Mouse (Mus musculus): ENCODE results near the gene Nxpe3. TPM values are rescaled to one million over a fixed set of nuclear protein-coding genes. Genes with fewer than 3 reads are reported as not detected.
A peak's percentile ranks its signal among the peaks of the same experiment; 100 is the strongest.

The Nxpe3 gene
- total RNA-seq (2012; rRNA removed): 2.5 and 2.7 TPM in 2 replicates
- polyA plus RNA-seq (2012; ENCODE audit: insufficient read depth in 1 of 2, insufficient read length in 2 of 2, low read depth in 1 of 2, low replicate concordance in 2 of 2, missing spikeins in 1 of 2): 1 to 10 TPM in 1 of 2 experiments, not detected in 1; 4.3 TPM

DNA sequence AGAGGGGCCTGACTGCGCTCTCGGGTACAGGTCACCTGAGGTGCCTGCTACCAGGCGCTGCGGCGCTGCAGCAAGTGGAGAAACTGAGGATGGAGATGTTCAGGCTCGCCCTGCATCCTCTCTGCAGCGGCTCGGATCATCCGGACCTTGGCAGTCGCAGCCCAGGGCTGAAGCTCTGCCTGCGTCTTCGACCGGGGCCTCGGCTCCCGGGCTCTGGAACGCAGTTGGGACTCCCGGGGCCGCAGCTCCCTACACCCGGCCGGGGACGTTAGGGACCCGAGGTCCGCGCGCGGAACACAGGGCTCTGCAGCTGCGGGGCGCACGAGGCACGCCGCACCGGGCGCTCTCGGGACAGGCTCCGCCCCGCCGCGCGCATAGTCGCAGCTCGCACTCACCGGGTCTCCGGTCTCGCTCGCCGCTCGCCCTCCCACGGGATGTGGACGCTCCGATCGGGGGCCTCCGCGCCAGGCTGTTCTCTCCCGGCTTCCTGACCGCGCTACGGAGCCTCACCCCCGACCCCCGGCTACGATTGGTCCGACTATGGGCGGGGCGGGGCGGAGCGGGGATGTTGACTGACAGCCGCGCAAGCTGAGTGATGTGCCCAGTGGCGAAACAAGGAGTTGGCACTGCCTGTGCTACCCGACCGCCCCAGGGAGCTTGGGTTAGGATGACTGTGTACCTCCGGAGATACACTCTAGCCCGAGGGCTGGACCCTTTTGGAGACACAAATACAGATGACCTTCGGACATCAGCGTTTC is at the start of gene Nxpe3:
Gene Nxpe3 (minus strand): TSS at position 393 of the 758 bp plus-strand sequence.
- no peaks in the 10 kb centered on the region for H3K27me3 ChIP-seq (ENCODE audit: control insufficient read depth in 1 of 2, insufficient read depth in 2 of 2, low read length in 2 of 2)
- DNase-seq (ENCODE audit: low read depth, low spot score): peak; percentile 92
- H3K4me3 ChIP-seq (ENCODE audit: control insufficient read depth in 1 of 2, insufficient read depth in 1 of 2, low read depth in 2 of 2, low read length in 2 of 2): peak within 1 kb of the TSS; percentile 85
- H3K9me3 ChIP-seq (replicated peaks; ENCODE audit: insufficient read depth, low read length): no peaks in the 10 kb centered on the region
- peaks cover 17 to 40% of the 10 kb centered on the region in 2 experiments for H3K4me1 ChIP-seq (ENCODE audit: control insufficient read depth in 1 of 2, insufficient read depth in 2 of 2, low read length in 2 of 2)
- peak within 1 kb of the TSS; percentile 94 for H3K27ac ChIP-seq (ENCODE audit: control insufficient read depth, low read depth, low read length)
- H3K36me3 ChIP-seq (ENCODE audit: control insufficient read depth in 1 of 2, insufficient read depth in 2 of 2, low read length in 2 of 2): peaks cover 0 to 36% of the 10 kb centered on the region in 2 experiments; a peak in 2 of 4 replicates
- peaks cover 2% of the 10 kb centered on the region; the same call in 1 of the 2 replicates for H3K79me2 ChIP-seq (ENCODE audit: control insufficient read depth, insufficient read depth, low read length, poor library complexity)
- peak within 1 kb of the TSS; percentile 85 for H3K9ac ChIP-seq (ENCODE audit: control insufficient read depth, low read depth, low read length, poor library complexity, severe bottlenecking)
- TF ChIP-seq TAL1 (IDR thresholded peaks at IDR 0.05; ENCODE audit: low read length): no peak
- no peak for TF ChIP-seq BHLHE40 (IDR thresholded peaks at IDR 0.05; ENCODE audit: borderline replicate concordance, low read depth, low read length)
- peak; percentile 28; the same call in 1 of the 2 replicates for TF ChIP-seq MAZ (IDR thresholded peaks at IDR 0.05; ENCODE audit: low read depth, low read length)
- TF ChIP-seq CHD2 (IDR thresholded peaks at IDR 0.05; ENCODE audit: low read length): no peak
- TF ChIP-seq ETS1 (IDR thresholded peaks at IDR 0.05; ENCODE audit: low read depth, low read length): 0 out of 2 replicates have a peak, but pooled peaks have one; percentile 2
- no peak for TF ChIP-seq USF1 (IDR thresholded peaks at IDR 0.05; ENCODE audit: low read depth, low read length)
- TF ChIP-seq UBTF (IDR thresholded peaks at IDR 0.05; ENCODE audit: borderline replicate concordance, insufficient read depth, low read depth, low read length): peak; percentile 89; the same call in 1 of the 2 replicates
- TF ChIP-seq NRF1 (IDR thresholded peaks at IDR 0.05; ENCODE audit: insufficient read depth, low read depth, low read length, poor library complexity, severe bottlenecking): 0 out of 2 replicates have a peak, but pooled peaks have one; percentile 16
- TF ChIP-seq ZMIZ1 (IDR thresholded peaks at IDR 0.05; ENCODE audit: low read depth, low read length): 0 out of 2 replicates have a peak, but pooled peaks have one; percentile 44
- TF ChIP-seq POLR2A (IDR thresholded peaks at IDR 0.05; ENCODE audit: control insufficient read depth in 1 of 2, insufficient read depth in 1 of 2, low read depth in 1 of 2, low read length in 2 of 2, poor library complexity in 1 of 2): peak in 1 of 2 experiments; percentile 55; a peak in 1 of 4 replicates
- no peak for TF ChIP-seq E2F4 (IDR thresholded peaks at IDR 0.05; ENCODE audit: borderline replicate concordance, low read depth, low read length)
- peak; percentile 21; the same call in 1 of the 2 replicates for TF ChIP-seq NELFE (IDR thresholded peaks at IDR 0.05; ENCODE audit: low read depth, low read length)
- TF ChIP-seq HCFC1 (IDR thresholded peaks at IDR 0.05; ENCODE audit: low read depth, low read length): peak; percentile 36; the same call in 1 of the 2 replicates

DNA sequence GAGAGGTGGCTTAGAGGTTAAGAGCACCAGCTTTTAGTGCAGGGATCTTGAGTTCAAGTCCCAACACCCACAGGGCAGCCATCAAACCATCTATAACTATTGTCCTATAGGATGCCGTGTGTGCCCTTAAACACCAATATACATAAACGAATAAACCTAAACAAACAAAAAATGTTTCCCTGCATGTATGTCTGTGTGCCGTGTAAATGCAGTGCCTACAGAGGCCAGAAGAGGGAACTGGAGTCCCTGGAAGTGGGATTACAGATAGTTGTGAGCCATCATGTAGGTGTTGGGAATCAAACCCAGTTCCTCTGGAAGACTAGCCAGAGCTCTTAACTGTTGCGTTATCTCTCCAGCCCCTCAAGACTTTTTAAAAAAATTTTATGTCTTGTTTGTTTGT is 45.7 kb upstream of the Nxpe3 start:
- DNase-seq (ENCODE audit: low read depth, low spot score): no peak
- H3K79me2 ChIP-seq (ENCODE audit: control insufficient read depth, insufficient read depth, low read length, poor library complexity): no peaks in the 10 kb centered on the region

More for the DNA sequence above, 45.7 kb upstream of the Nxpe3 start:
- H3K4me1 ChIP-seq (ENCODE audit: control insufficient read depth in 1 of 2, insufficient read depth in 2 of 2, low read length in 2 of 2): no peaks in the 10 kb centered on the region
- no peak overlapping the region for H3K9ac ChIP-seq (ENCODE audit: control insufficient read depth, low read depth, low read length, poor library complexity, severe bottlenecking)
- no peaks in the 10 kb centered on the region for H3K36me3 ChIP-seq (ENCODE audit: control insufficient read depth in 1 of 2, insufficient read depth in 2 of 2, low read length in 2 of 2)
- no peaks in the 10 kb centered on the region for H3K27me3 ChIP-seq (ENCODE audit: control insufficient read depth in 1 of 2, insufficient read depth in 2 of 2, low read length in 2 of 2)
- no peak overlapping the region for H3K4me3 ChIP-seq (ENCODE audit: control insufficient read depth in 1 of 2, insufficient read depth in 1 of 2, low read depth in 2 of 2, low read length in 2 of 2)
- H3K9me3 ChIP-seq (replicated peaks; ENCODE audit: insufficient read depth, low read length): no peaks in the 10 kb centered on the region
- H3K27ac ChIP-seq (ENCODE audit: control insufficient read depth, low read depth, low read length): no peak overlapping the region
- TF ChIP-seq USF1 (IDR thresholded peaks at IDR 0.05; ENCODE audit: low read depth, low read length): no peak
- TF ChIP-seq CTCF (IDR thresholded peaks at IDR 0.05 in 2 of 3, conservative IDR thresholded peaks at IDR 0.05 in 1 of 3; ENCODE audit: control insufficient read depth in 1 of 3, insufficient read depth in 1 of 3, low read depth in 2 of 3, low read length in 3 of 3, poor library complexity in 1 of 3, severe bottlenecking in 1 of 3): peak in 2 of 3 experiments; percentile 23; a peak in 3 of 6 replicates
- peak; percentile 15 for TF ChIP-seq RAD21 (IDR thresholded peaks at IDR 0.05; ENCODE audit: low read depth, low read length)
